8 mouse cellular contexts compared by ENCODE assay signal in genomic region chrX:37191744-37192379, GRCm38 (mm10). TPM values are rescaled to one million over a fixed set of nuclear protein-coding genes. Genes with fewer than 3 reads are reported as not detected.
A peak's percentile ranks its signal among the peaks of the same experiment; 100 is the strongest.
DNase-seq lines count a peak whose midpoint lies in the region; ATAC-seq and TF ChIP-seq lines count a peak whose summit lies in the region.

No protein-coding gene starts in this region.

- H3K27me3 ChIP-seq in kidney, embryonic 14.5 days (ENCODE audit: control insufficient read depth, insufficient read depth, low read length) = no peaks in the 10 kb centered on the region
- H3K27me3 ChIP-seq in ES-Bruce4 (ENCODE audit: control insufficient read depth, insufficient read depth, low read length, poor library complexity, severe bottlenecking) = no peaks in the 10 kb centered on the region
- no peaks in the 10 kb centered on the region for H3K27me3 ChIP-seq in cerebellum, adult 2 months (ENCODE audit: control insufficient read depth, insufficient read depth, low read length)
- H3K27me3 ChIP-seq in heart, embryonic 16.5 days (ENCODE audit: control insufficient read depth, insufficient read depth, low read length) = no peaks in the 10 kb centered on the region
- H3K27me3 ChIP-seq in neural tube, embryonic 14.5 days (ENCODE audit: control insufficient read depth, insufficient read depth, low read length) = no peaks in the 10 kb centered on the region

- no peak overlapping the region for H3K27ac ChIP-seq in kidney, embryonic 14.5 days (ENCODE audit: low read depth, low read length)
- H3K27ac ChIP-seq in ES-Bruce4 (ENCODE audit: insufficient read depth, low read length) = no peak overlapping the region
- 0 out of 2 replicates have a peak overlapping the region, but pooled peaks have one; percentile 44 for H3K27ac ChIP-seq in cerebellum, adult 2 months (ENCODE audit: insufficient read depth, low read length)
- H3K27ac ChIP-seq in heart, embryonic 16.5 days (ENCODE audit: low read length) = no peak overlapping the region; the same call in 1 of the 2 replicates
- peak overlapping the region; percentile 74 for H3K27ac ChIP-seq in neural tube, embryonic 14.5 days (ENCODE audit: low read depth, low read length)

- no peaks in the 10 kb centered on the region for H3K4me1 ChIP-seq in kidney, embryonic 14.5 days (ENCODE audit: control insufficient read depth, insufficient read depth, low read length)
- no peaks in the 10 kb centered on the region for H3K4me1 ChIP-seq in ES-Bruce4 (ENCODE audit: control insufficient read depth, insufficient read depth, low read length)
- H3K4me1 ChIP-seq in cerebellum, adult 2 months (ENCODE audit: control insufficient read depth, insufficient read depth, low read length) = no peaks in the 10 kb centered on the region
- peaks cover 2% of the 10 kb centered on the region; the same call in 1 of the 2 replicates for H3K4me1 ChIP-seq in heart, embryonic 16.5 days (ENCODE audit: control insufficient read depth, insufficient read depth, low read length)
- H3K4me1 ChIP-seq in neural tube, embryonic 14.5 days (ENCODE audit: control insufficient read depth, insufficient read depth, low read length) = 0 out of 2 replicates have a peak, but pooled peaks cover 4% of the 10 kb centered on the region

- H3K36me3 ChIP-seq in kidney, embryonic 14.5 days (ENCODE audit: control insufficient read depth, insufficient read depth, low read length) = no peaks in the 10 kb centered on the region
- no peaks in the 10 kb centered on the region for H3K36me3 ChIP-seq in ES-Bruce4 (ENCODE audit: control insufficient read depth, insufficient read depth, low read length, poor library complexity, severe bottlenecking)
- 0 out of 2 replicates have a peak, but pooled peaks cover 3% of the 10 kb centered on the region for H3K36me3 ChIP-seq in heart, embryonic 16.5 days (ENCODE audit: control insufficient read depth, insufficient read depth)
- no peaks in the 10 kb centered on the region for H3K36me3 ChIP-seq in neural tube, embryonic 14.5 days (ENCODE audit: control insufficient read depth, insufficient read depth, low read length)

- TF ChIP-seq EP300 in ES-Bruce4 (IDR thresholded peaks at IDR 0.05; ENCODE audit: insufficient read depth, low read depth, low read length) = no peak

- 40% methylated on average over 28 of the region's 28 CpGs for WGBS in kidney, embryonic 14.5 days
- WGBS in cerebellum, adult 2 months = 10% methylated on average over 28 of the region's 28 CpGs
- WGBS in heart, embryonic 16.5 days = 22% methylated on average over 28 of the region's 28 CpGs
- 27% methylated on average over 28 of the region's 28 CpGs for WGBS in neural tube, embryonic 14.5 days

- no peak for TF ChIP-seq CTCF in ES-Bruce4 (IDR thresholded peaks at IDR 0.05; ENCODE audit: low read depth, low read length)
- no peak for TF ChIP-seq CTCF in cerebellum, adult 2 months (IDR thresholded peaks at IDR 0.05; ENCODE audit: borderline replicate concordance, insufficient read depth, low read depth, low read length)

- intact Hi-C loops in gastrocnemius, postnatal 36 days (cut with DNase I) = no loop called here

- H3K4me3 ChIP-seq in kidney, embryonic 14.5 days (ENCODE audit: low read length) = peak overlapping the region; percentile 54
- H3K4me3 ChIP-seq in ES-Bruce4 (ENCODE audit: low read depth, low read length) = peak overlapping the region; percentile 74
- peak overlapping the region; percentile 92 for H3K4me3 ChIP-seq in cerebellum, adult 2 months (replicated peaks; ENCODE audit: insufficient read depth, low read depth, low read length)
- peak overlapping the region; percentile 66 for H3K4me3 ChIP-seq in heart, embryonic 16.5 days (ENCODE audit: low read length)
- peak overlapping the region; percentile 47 for H3K4me3 ChIP-seq in neural tube, embryonic 14.5 days (ENCODE audit: low read depth, low read length)

- peak overlapping the region; percentile 59 for H3K4me2 ChIP-seq in kidney, embryonic 14.5 days (replicated peaks; ENCODE audit: low read depth, low read length)
- H3K4me2 ChIP-seq in heart, embryonic 16.5 days (ENCODE audit: low read depth, low read length) = peak overlapping the region; percentile 77
- H3K4me2 ChIP-seq in neural tube, embryonic 14.5 days (ENCODE audit: low read depth, low read length) = peak overlapping the region; percentile 51

- no peak for DNase-seq in kidney, adult 9 months
- DNase-seq in cerebellum, adult 2 months = peak in 1 of 2 experiments; percentile 20
- peak; percentile 7 for DNase-seq in liver
- no peak for DNase-seq in gastrocnemius, postnatal 36 days

- peak; percentile 22; the same call in 1 of the 2 replicates for ATAC-seq in kidney, embryonic 14.5 days (ENCODE audit: low FRiP score, low TSS enrichment)
- 0 out of 2 replicates have a peak, but pooled peaks have one; percentile 8 for ATAC-seq in heart, embryonic 16.5 days (replicated peaks; ENCODE audit: extremely low read depth, insufficient read depth, low FRiP score)
- ATAC-seq in neural tube, embryonic 14.5 days (ENCODE audit: low read depth) = peak; percentile 26

- no peak for TF ChIP-seq POLR2A in ES-Bruce4 (IDR thresholded peaks at IDR 0.05; ENCODE audit: insufficient read depth, low read length)
- no peak for TF ChIP-seq POLR2A in cerebellum, adult 2 months (IDR thresholded peaks at IDR 0.05; ENCODE audit: borderline replicate concordance, insufficient read depth, low read length)

- peak overlapping the region; percentile 58 for H3K9ac ChIP-seq in kidney, embryonic 14.5 days (ENCODE audit: low read depth, low read length)
- H3K9ac ChIP-seq in ES-Bruce4 (ENCODE audit: low read depth, poor library complexity, severe bottlenecking) = peak overlapping the region; percentile 70
- peak overlapping the region; percentile 66 for H3K9ac ChIP-seq in heart, embryonic 16.5 days (ENCODE audit: low read length)
- peak overlapping the region; percentile 51 for H3K9ac ChIP-seq in neural tube, embryonic 14.5 days (replicated peaks; ENCODE audit: low read depth, low read length)

- H3K9me3 ChIP-seq in kidney, embryonic 14.5 days (ENCODE audit: control insufficient read depth, low read length) = no peaks in the 10 kb centered on the region
- no peaks in the 10 kb centered on the region for H3K9me3 ChIP-seq in ES-Bruce4 (replicated peaks; ENCODE audit: control insufficient read depth, insufficient read depth, low read length, poor library complexity, severe bottlenecking)
- no peaks in the 10 kb centered on the region for H3K9me3 ChIP-seq in heart, embryonic 16.5 days (replicated peaks; ENCODE audit: control insufficient read depth, low read length)
- no peaks in the 10 kb centered on the region for H3K9me3 ChIP-seq in neural tube, embryonic 14.5 days (ENCODE audit: control insufficient read depth, low read length)

RNA-seq across cellular contexts. Expression of gene Rnf113a1, which starts 0.8 kb away (rescaled TPM):
- polyA plus RNA-seq in kidney, embryonic 14.5 days (2014; fragmentation: Nextera tagmentation; extraction: Ambion mirVana) = 8.5 and 11.3 TPM in 2 replicates
- polyA plus RNA-seq in ES-Bruce4 (2011; ENCODE audit: insufficient read depth, insufficient read length, low read depth, missing spikeins) = 5.3 and 9.1 TPM in 2 replicates
- polyA plus RNA-seq in cerebellum, adult 2 months (2012; rRNA removed) = 8.3 and 9.5 TPM in 2 replicates
- 5.5 and 7.1 TPM in 2 replicates for polyA plus RNA-seq in heart, embryonic 16.5 days (2015; fragmentation: Nextera tagmentation; extraction: Ambion mirVana)
- polyA plus RNA-seq in neural tube, embryonic 14.5 days (2014; fragmentation: Nextera tagmentation; extraction: Ambion mirVana) = 21.8 and 27.1 TPM in 2 replicates
- total RNA-seq in gastrocnemius, postnatal 36 days (2021) = 1 to 10 TPM; 1.9 to 3.4 TPM

RNA-seq across cellular contexts. Expression of gene Ndufa1, which starts 0.9 kb away (rescaled TPM):
- 410 and 565 TPM in 2 replicates for polyA plus RNA-seq in kidney, embryonic 14.5 days (2014; fragmentation: Nextera tagmentation; extraction: Ambion mirVana)
- polyA plus RNA-seq in ES-Bruce4 (2011; ENCODE audit: insufficient read depth, insufficient read length, low read depth, missing spikeins) = 114 and 118 TPM in 2 replicates
- 567 TPM in 2 replicates for polyA plus RNA-seq in cerebellum, adult 2 months (2012; rRNA removed)
- 767 and 842 TPM in 2 replicates for polyA plus RNA-seq in heart, embryonic 16.5 days (2015; fragmentation: Nextera tagmentation; extraction: Ambion mirVana)
- polyA plus RNA-seq in neural tube, embryonic 14.5 days (2014; fragmentation: Nextera tagmentation; extraction: Ambion mirVana) = 681 and 844 TPM in 2 replicates
- 100 to 1,000 TPM; 353 to 410 TPM for total RNA-seq in gastrocnemius, postnatal 36 days (2021)

RNA-seq across cellular contexts. Expression of gene Gm9, which starts 19.0 kb away (rescaled TPM):
- not detected in 2 replicates for polyA plus RNA-seq in kidney, embryonic 14.5 days (2014; fragmentation: Nextera tagmentation; extraction: Ambion mirVana)
- 3.0 and 3.3 TPM in 2 replicates for polyA plus RNA-seq in ES-Bruce4 (2011; ENCODE audit: insufficient read depth, insufficient read length, low read depth, missing spikeins)
- not detected in 2 replicates for polyA plus RNA-seq in cerebellum, adult 2 months (2012; rRNA removed)
- not detected in 2 replicates for polyA plus RNA-seq in heart, embryonic 16.5 days (2015; fragmentation: Nextera tagmentation; extraction: Ambion mirVana)
- polyA plus RNA-seq in neural tube, embryonic 14.5 days (2014; fragmentation: Nextera tagmentation; extraction: Ambion mirVana) = not detected in 2 replicates
- total RNA-seq in gastrocnemius, postnatal 36 days (2021) = not detected

RNA-seq across cellular contexts. Expression of gene Akap14, which starts 23.2 kb away (rescaled TPM):
- polyA plus RNA-seq in kidney, embryonic 14.5 days (2014; fragmentation: Nextera tagmentation; extraction: Ambion mirVana) = 0.23 TPM in 1 of 2 replicates, not detected in the other
- not detected in 2 replicates for polyA plus RNA-seq in ES-Bruce4 (2011; ENCODE audit: insufficient read depth, insufficient read length, low read depth, missing spikeins)
- polyA plus RNA-seq in cerebellum, adult 2 months (2012; rRNA removed) = 0.05 and 0.22 TPM in 2 replicates
- 0.19 TPM in 1 of 2 replicates, not detected in the other for polyA plus RNA-seq in heart, embryonic 16.5 days (2015; fragmentation: Nextera tagmentation; extraction: Ambion mirVana)
- polyA plus RNA-seq in neural tube, embryonic 14.5 days (2014; fragmentation: Nextera tagmentation; extraction: Ambion mirVana) = 0.29 and 0.48 TPM in 2 replicates
- total RNA-seq in gastrocnemius, postnatal 36 days (2021) = not detected

RNA-seq across cellular contexts. Expression of gene Rhox1, which starts 30.2 kb away (rescaled TPM):
- polyA plus RNA-seq in kidney, embryonic 14.5 days (2014; fragmentation: Nextera tagmentation; extraction: Ambion mirVana) = not detected in 2 replicates
- not detected in 2 replicates for polyA plus RNA-seq in ES-Bruce4 (2011; ENCODE audit: insufficient read depth, insufficient read length, low read depth, missing spikeins)
- not detected in 2 replicates for polyA plus RNA-seq in cerebellum, adult 2 months (2012; rRNA removed)
- not detected in 2 replicates for polyA plus RNA-seq in heart, embryonic 16.5 days (2015; fragmentation: Nextera tagmentation; extraction: Ambion mirVana)
- polyA plus RNA-seq in neural tube, embryonic 14.5 days (2014; fragmentation: Nextera tagmentation; extraction: Ambion mirVana) = not detected in 2 replicates
- total RNA-seq in gastrocnemius, postnatal 36 days (2021) = not detected

Comparison
In these comparisons a context has a peak if more than half of its experiments do, and no peak if none do; other contexts are left out.
1. H3K27ac ChIP-seq: peak in cerebellum, adult 2 months (single experiment) and neural tube, embryonic 14.5 days (single experiment); none in kidney, embryonic 14.5 days (single experiment), ES-Bruce4 (single experiment) and heart, embryonic 16.5 days (single experiment).
2. Peak in every context shown above with its lines, with median percentiles within 50 percentile points of each other: ATAC-seq, H3K4me2 ChIP-seq, H3K4me3 ChIP-seq and H3K9ac ChIP-seq.